Mouse (Mus musculus) limb, embryonic 14.5 days (tissue): ENCODE data around the gene Slfn14. TPM values are rescaled to one million over a fixed set of nuclear protein-coding genes. Genes with fewer than 3 reads are reported as not detected.
A peak's percentile ranks its signal among the peaks of the same experiment; 100 is the strongest.
"Not testable (repeated sequence)": the region's sequence is repeated elsewhere in the genome, so short reads cannot be mapped to it uniquely, and the experiment has no call there.

Experiments
- ATAC-seq: fragments of 200-750 bp; cut with Nextera tagmentation; 2 replicates; pipeline ENCODE4 v1.8.0; 2017; ENCODE audit warnings: low read depth, moderate number of reproducible peaks, moderate TSS enrichment; ENCODE audit not compliant: low FRiP score
- DNase-seq: peaks from one replicate; pipeline ENCODE4 v3.0.0-alpha.2; 2015; ENCODE audit warnings: low spot score
- H3K27ac ChIP-seq: fragments of 300-500 bp; sonication (generic); replicated peaks from 2 replicates; pipeline ENCODE4 v1.5.1; 2014; ENCODE audit warnings: low read depth, mild to moderate bottlenecking, low read length, moderate library complexity, mixed read lengths
- H3K27me3 ChIP-seq: fragments of 300-500 bp; sonication (generic); 2 replicates; pipeline ENCODE4 v1.6.1; 2014; ENCODE audit warnings: low read length, mixed read lengths; ENCODE audit not compliant: control insufficient read depth, insufficient read depth
- H3K36me3 ChIP-seq: fragments of 300-500 bp; sonication (generic); 2 replicates; pipeline ENCODE4 v1.6.1; 2014; ENCODE audit warnings: mild to moderate bottlenecking, low read length, moderate library complexity, mixed read lengths; ENCODE audit not compliant: control insufficient read depth, insufficient read depth
- H3K4me1 ChIP-seq: fragments of 300-500 bp; sonication (generic); 2 replicates; pipeline ENCODE4 v1.6.1; 2014; ENCODE audit warnings: antibody characterized with exemption, low read length, mixed read lengths; ENCODE audit not compliant: control insufficient read depth, insufficient read depth
- H3K4me2 ChIP-seq: fragments of 300-500 bp; sonication (generic); replicated peaks from 2 replicates; pipeline ENCODE4 v1.6.1; 2014; ENCODE audit warnings: low read depth, mild to moderate bottlenecking, low read length, moderate library complexity; ENCODE audit not compliant: severe bottlenecking
- H3K4me3 ChIP-seq: fragments of 300-500 bp; sonication (generic); replicated peaks from 2 replicates; pipeline ENCODE4 v1.5.1; 2014; ENCODE audit warnings: low read length
- H3K9ac ChIP-seq: fragments of 300-500 bp; sonication (generic); 2 replicates; pipeline ENCODE4 v1.6.1; 2014; ENCODE audit warnings: mild to moderate bottlenecking, low read depth, low read length, moderate library complexity; ENCODE audit not compliant: severe bottlenecking
- H3K9me3 ChIP-seq: fragments of 300-500 bp; sonication (generic); 2 replicates; pipeline ENCODE4 v1.6.1; 2016; ENCODE audit warnings: low read length; ENCODE audit not compliant: control insufficient read depth
- POLR2A ChIP-seq: fragments of 200-500 bp; IDR thresholded peaks from 2 replicates; pipeline ENCODE4 v1.8.0; 2012; ENCODE audit warnings: inconsistent platforms, mild to moderate bottlenecking, moderate library complexity, borderline replicate concordance; ENCODE audit not compliant: insufficient read depth, insufficient read length; ENCODE audit errors: extremely low read depth
- whole genome bisulfite sequencing: fragments of 180-500 bp; shearing (Covaris S2); extraction: QIAGEN DNeasy Blood & Tissue Kit; methylation state at CpG from one replicate; pipeline ENCODE4 v1.1.7; 2014; 5-methylcytosine and 5-hydroxymethylcytosine counted together
- polyA plus RNA-seq, 2 experiments: library from polyadenylated mRNA; depleted of rRNA in 1 of 2; stranded (reverse) in 1 of 2; unstranded in 1 of 2; fragments of >200 nt; fragmentation: Nextera tagmentation in 1 of 2; extraction: Ambion mirVana in 1 of 2; gene quantifications; 2 replicates each; pipeline versions ENCODE4 v1.2.1 to v1.2.3; 2012 to 2014

Slfn14 gene
- polyA plus RNA-seq (2012; rRNA removed) (0.06 and 0.09 TPM in 2 replicates), polyA plus RNA-seq (2014; fragmentation: Nextera tagmentation; extraction: Ambion mirVana) (0.07 and 0.12 TPM in 2 replicates)

DNA sequence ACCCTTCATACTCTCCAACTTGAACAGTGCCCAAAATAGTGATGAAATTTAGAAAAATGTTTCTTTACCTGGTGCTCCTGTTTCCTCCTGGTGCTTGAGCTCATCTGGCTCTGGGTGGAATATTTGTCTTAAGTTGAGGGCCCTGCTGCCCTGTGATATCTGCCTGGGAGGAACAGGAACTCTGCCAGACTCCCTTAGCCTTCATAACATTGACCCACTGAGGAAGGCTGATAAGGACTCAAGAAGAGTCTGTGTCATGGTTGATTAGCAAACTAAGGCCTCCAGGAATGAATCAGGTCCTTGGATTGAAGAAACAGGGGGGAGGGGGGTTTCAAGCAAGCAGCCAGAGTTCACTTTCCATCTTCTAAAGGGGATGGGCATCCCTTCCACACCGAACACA, at the start of gene Slfn14:
Gene Slfn14 (minus strand): TSS at position 161 of the 400 bp plus-strand sequence.
- Histone ChIP-seq H3K9me3 (no peaks in the 10 kb centered on the region), H3K4me3 (no peak within 1 kb of the TSS), H3K27ac (no peak within 1 kb of the TSS), H3K27me3 (no peaks in the 10 kb centered on the region), H3K9ac (no peak within 1 kb of the TSS), H3K4me1 (peaks cover 4% of the 10 kb centered on the region; the same call in 1 of the 2 replicates), H3K4me2 (no peak within 1 kb of the TSS), H3K36me3 (no peaks in the 10 kb centered on the region)
- ATAC-seq = no peak
- 83% methylated on average over 1 of the region's 1 CpGs for WGBS
- DNase-seq = no peak
- no peak for TF ChIP-seq POLR2A

DNA sequence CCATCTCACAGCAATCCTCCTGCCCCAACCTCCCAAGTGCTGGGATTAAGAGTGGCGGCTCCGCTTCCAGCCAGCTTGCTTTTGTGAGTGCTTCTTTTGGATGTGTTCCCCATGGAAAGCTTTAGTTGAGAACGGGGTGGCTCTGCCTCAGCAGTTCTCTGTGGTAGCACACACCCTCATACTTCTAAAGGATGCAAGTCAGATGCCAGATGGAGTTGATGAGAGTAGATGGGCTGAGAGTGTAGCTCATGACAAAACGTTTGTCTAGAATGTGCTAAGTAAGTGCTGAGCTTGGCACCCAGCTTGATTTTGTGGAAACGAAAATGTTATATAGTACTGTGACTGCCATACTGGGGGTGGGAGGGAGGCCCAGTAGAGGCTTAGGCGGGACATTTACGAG, 49.3 kb upstream of the Slfn14 start:
- ATAC-seq (no peak), DNase-seq (no peak)
- no peaks in the 10 kb centered on the region for H3K4me1 ChIP-seq
- TF ChIP-seq POLR2A = no peak
- peaks cover 69% of the 10 kb centered on the region for H3K36me3 ChIP-seq
- no peak overlapping the region for H3K27ac ChIP-seq
- H3K4me2 ChIP-seq = no peak overlapping the region
- H3K4me3 ChIP-seq = no peak overlapping the region
- 87% methylated on average over 7 of the region's 7 CpGs for WGBS
- H3K27me3 ChIP-seq = no peaks in the 10 kb centered on the region
- no peak overlapping the region for H3K9ac ChIP-seq
- no peaks in the 10 kb centered on the region for H3K9me3 ChIP-seq

DNA sequence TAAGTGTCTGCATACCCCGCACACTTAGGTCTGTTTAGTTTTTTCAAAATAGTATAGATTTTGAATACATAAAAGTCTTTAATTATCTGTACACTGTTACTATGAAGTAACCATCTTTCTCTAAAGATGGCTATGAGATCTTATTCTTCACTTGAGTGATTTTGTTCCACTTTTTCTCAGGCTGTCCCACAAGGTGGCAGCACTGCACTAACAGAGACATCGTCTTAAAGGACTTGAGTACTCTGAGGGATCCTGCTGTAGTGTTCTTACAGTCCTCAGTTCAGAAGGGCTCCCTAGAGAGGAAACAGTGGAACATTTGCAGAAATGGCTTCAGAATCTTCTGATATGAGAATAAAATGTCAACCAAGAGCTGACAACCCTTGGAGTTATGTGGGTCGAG, 40.9 kb upstream of the Slfn14 start:
- 64% methylated on average over 3 of the region's 3 CpGs for WGBS
- TF ChIP-seq POLR2A = no peak
- peaks cover 75% of the 10 kb centered on the region for H3K36me3 ChIP-seq

DNA sequence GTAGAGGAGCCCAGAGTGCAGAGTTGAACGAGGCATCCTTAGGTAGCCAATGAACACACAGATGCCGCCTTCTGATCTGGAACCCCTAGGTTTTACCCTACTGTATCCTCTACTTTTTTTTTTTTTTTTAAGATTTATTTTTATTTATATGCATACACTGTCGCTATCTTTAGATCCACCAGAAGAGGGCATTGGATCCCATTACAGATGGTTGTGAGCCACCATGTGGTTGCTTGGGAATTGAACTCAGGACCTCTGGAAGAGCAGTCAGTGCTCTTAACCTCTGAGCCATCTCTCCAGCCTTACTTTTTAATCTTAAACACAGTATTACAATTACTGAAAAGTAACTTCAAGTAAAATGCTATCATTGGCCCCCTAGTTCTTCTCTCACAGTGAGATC, 40.2 kb upstream of the Slfn14 start:
- not testable (repeated sequence) for DNase-seq, H3K4me3 ChIP-seq, H3K27ac ChIP-seq, H3K27me3 ChIP-seq, H3K4me1 ChIP-seq, ATAC-seq, H3K4me2 ChIP-seq, H3K9ac ChIP-seq, H3K9me3 ChIP-seq
- peaks cover 81% of the 10 kb centered on the region for H3K36me3 ChIP-seq
- WGBS = 95% methylated on average over 3 of the region's 3 CpGs

More for the DNA sequence above, 40.9 kb upstream of the Slfn14 start:
- no peak overlapping the region for H3K4me2 ChIP-seq
- no peak overlapping the region for H3K27ac ChIP-seq
- H3K9me3 ChIP-seq = no peaks in the 10 kb centered on the region
- peak; percentile 60 for DNase-seq
- H3K27me3 ChIP-seq = no peaks in the 10 kb centered on the region
- no peaks in the 10 kb centered on the region for H3K4me1 ChIP-seq
- no peak overlapping the region for H3K9ac ChIP-seq
- ATAC-seq = no peak
- H3K4me3 ChIP-seq = no peak overlapping the region

DNA sequence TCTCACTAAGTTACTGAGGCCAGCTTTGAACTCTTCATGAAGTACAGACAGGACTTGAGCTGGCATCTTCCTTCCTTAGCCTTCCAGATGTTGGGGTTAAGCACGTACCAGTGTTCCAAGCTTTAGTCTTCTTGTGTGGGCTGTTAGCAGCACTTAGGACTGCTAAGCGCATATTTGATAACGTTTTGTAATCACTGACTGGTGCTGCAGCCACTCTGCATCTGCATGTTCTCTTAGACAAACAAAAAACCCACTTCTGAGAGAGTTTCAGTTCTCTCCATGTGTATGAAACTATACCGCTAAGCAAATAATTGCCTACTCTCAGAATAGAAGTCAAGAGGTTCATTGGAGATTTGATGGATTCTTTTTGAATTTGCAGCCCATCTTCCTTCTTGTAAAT, 32.5 kb upstream of the Slfn14 start:
- no peaks in the 10 kb centered on the region for H3K9me3 ChIP-seq
- no peak for TF ChIP-seq POLR2A
- DNase-seq = no peak
- ATAC-seq = no peak
- no peak overlapping the region for H3K9ac ChIP-seq
- H3K4me1 ChIP-seq = no peaks in the 10 kb centered on the region
- no peaks in the 10 kb centered on the region for H3K27me3 ChIP-seq
- H3K36me3 ChIP-seq = peaks cover 66% of the 10 kb centered on the region
- no peak overlapping the region for H3K4me2 ChIP-seq
- no peak overlapping the region for H3K27ac ChIP-seq
- WGBS = 90% methylated on average over 4 of the region's 4 CpGs
- H3K4me3 ChIP-seq = no peak overlapping the region

DNA sequence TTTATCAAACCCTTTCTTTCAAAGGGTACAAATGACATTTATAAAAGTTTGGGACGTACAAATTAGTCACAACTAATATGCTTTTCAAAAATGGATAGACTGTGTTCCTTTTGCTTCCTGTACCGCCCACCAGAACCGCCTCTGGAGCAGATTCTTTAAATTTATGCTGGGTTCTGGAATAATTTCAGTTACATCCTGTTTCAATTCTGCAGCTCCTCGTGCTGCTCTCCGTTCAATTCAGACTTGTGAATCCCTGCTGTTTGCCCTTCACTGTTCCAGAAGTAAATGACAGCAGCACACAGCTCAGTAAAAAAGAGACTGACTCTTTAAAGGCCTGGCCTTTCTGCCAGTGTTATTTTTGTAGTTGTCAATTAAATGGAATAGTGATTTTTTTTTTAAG, 25.9 kb upstream of the Slfn14 start:
- Histone ChIP-seq H3K9ac (no peak overlapping the region), H3K9me3 (no peaks in the 10 kb centered on the region), H3K4me2 (no peak overlapping the region), H3K4me1 (no peaks in the 10 kb centered on the region), H3K4me3 (no peak overlapping the region), H3K36me3 (peaks cover 33% of the 10 kb centered on the region), H3K27me3 (no peaks in the 10 kb centered on the region), H3K27ac (no peak overlapping the region)
- 67% methylated on average over 5 of the region's 5 CpGs for WGBS
- ATAC-seq (no peak), DNase-seq (no peak)
- TF ChIP-seq POLR2A = no peak
